Mouse (Mus musculus) embryonic fibroblast, embryonic 13.5 days (primary cell): ENCODE measurements around the gene Kif1b.

Source experiments
- CTCF ChIP-seq: IDR thresholded peaks from 2 replicates; pipeline ENCODE4 v1.5.1; 2011; ENCODE audit warnings: mild to moderate bottlenecking, control low read depth, low read length, moderate library complexity, borderline replicate concordance; ENCODE audit not compliant: insufficient read depth
- POLR2A ChIP-seq: IDR thresholded peaks from 2 replicates; pipeline ENCODE4 v1.6.1; 2011; ENCODE audit warnings: low read depth, mild to moderate bottlenecking, control low read depth, low read length, moderate library complexity

DNA sequence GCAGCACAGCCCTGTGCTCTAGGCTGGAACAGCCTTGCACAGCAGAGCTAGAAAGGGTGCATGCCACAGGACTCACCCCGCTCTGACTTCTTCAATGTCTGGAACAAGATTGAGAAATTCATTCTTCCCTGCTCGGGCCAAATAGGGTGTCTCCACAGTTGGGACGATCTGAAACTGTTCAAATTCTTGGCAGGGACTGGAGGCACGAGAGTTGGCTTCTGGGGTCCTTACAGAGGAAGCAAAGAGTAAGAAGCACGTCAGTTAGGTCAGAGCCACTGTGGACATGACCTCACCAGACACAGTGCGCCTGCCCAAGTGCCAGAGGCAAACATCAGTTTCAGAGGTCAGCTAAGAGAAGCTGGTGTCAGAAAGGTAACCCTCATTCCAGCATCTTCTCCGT, 125.3 kb downstream of the Kif1b start:
- TF ChIP-seq CTCF: no peak
- no peak for TF ChIP-seq POLR2A
